Mouse (Mus musculus): ENCODE results near the gene Ndufb3.
"Not testable (repeated sequence)": the region's sequence is repeated elsewhere in the genome, so short reads cannot be mapped to it uniquely, and the experiment has no call there.

The Ndufb3 gene

GRCm38 (mm10) chr1:58586171-58586997 is at the start of gene Ndufb3, which contains the start of gene Fam126b:
TSS of gene Ndufb3 (plus strand) at chr1:58586384.
TSS of gene Fam126b (minus strand) at chr1:58586323.
- peak; percentile 89 for DNase-seq (ENCODE audit: low spot score)

DNA sequence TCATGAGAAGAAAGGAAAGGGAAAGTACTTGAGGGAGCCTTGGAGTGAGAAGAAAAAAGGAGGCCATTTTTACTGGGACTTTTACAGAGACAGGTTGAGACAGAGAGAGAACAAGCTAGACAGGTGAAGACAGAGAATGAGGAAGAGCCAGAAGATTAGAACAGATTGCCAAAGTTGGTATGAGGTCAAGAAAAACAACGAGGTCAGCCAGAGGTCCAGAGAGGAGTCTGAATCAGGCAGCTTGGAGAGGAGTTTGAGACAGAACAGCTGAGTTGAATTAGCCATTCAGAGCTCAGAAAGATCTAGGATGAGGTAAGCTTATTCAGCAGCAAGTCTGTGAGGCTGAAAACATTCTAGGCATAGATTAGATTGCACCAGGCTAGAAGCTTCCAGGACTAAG is 44.8 kb upstream of the Ndufb3 start:
- DNase-seq (ENCODE audit: low spot score): no peak

DNA sequence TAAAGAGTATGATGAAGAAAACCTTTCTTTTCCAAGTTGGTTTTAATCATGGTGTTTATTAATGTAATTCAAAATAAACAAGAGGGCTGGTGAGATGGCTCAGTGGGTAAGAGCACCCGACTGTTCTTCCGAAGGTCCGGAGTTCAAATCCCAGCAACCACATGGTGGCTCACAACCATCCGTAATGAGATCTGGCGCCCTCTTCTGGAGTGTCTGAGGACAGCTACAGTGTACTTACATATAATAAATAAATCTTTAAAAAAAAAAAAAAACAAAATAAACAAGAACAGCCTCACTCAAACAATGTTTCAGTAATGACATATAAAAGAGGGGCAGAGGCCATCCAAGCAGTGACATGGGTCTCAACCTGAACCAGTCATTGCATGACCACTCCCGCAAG is 25.8 kb upstream of the Ndufb3 start:
- not testable (repeated sequence) for DNase-seq (ENCODE audit: low spot score)

DNA sequence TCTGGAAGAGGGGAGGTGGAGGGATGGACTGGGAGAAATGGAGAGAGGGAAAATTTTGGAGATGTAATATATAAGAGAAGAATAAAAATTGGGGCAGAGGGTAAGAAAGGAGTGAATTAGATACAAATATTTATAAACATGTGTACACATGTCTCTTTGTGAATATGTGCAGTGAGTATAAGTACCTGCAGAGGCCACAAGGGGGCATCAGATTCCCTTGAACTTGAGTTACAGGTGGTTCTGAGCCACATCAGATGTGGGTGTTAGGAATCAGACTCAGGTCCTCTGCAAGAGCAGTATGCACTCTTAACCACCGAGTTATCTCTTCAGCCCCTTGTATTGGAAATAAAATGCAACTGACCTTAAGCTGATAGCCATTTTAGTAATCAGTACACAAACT is 23.7 kb upstream of the Ndufb3 start:
- peak; percentile 11 for DNase-seq (ENCODE audit: low spot score)

DNA sequence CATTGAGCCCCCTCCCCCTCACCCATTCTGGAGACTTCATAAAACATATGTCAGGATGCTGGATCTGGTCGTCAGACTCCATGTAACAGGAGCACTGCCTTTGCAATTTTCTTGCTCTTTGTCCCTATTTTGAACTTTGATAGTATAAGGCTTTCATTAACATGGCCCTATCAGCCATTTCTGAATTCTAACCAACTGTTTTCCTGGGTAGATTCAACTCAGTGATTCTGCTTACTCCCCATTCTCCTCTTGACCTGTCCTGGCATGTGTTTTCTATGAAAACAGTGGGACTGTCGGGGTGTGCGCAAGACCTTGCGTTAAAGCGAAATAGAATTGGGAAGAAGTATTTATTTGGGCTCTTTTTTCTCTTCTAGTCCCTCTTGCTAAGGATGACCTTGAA is 21.2 kb upstream of the Ndufb3 start:
- no peak for DNase-seq (ENCODE audit: low spot score)

- DNase-seq (ENCODE audit: low spot score): no peak
Observed at GRCm38 (mm10) chr1:58566621-58567020, 19.6 kb upstream of the Ndufb3 start.

- DNase-seq (ENCODE audit: low spot score): no peak
Observed at GRCm38 (mm10) chr1:58568456-58569130, 17.6 kb upstream of the Ndufb3 start.

DNA sequence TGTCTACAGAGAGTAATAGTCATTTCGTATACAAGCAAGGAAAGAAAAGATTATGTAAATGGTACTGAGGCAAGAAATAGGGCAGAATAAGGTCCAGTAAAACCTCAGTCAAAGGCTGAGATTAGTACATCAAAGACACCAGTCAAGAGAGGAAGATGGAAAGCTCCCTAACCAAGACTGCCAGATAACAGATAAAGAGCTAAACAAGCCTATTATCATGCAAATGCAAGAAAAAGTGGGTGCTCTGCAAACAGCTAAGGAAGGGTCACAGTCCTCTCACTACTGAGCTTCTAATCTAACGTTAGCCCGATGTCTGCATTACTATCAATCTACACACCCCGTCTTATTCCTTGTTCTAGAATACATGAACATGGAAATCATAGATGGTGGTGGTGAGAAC is 15.7 kb upstream of the Ndufb3 start:
- DNase-seq (ENCODE audit: low spot score): no peak

GRCm38 (mm10) chr1:58579179-58579578 is 7.0 kb upstream of the Ndufb3 start:
- no peak for DNase-seq (ENCODE audit: low spot score)

DNA sequence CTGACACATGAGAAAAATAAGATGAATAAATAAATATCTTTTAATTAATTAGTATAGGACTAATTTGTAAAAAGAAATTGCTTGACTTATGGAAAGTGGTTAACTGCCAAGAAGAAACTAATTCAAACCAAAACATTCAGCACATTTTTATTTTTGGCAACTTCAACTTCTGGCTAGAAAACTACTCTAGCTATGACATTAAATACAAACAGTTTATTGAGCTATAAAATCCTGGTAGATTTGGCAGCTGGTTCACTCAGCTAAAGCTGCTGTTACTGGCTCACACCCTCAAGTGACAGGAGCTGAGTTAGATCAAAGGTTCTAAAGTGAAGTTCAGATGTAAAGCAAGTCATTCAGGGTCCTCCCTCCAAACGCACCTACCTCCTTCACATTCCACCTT is 3.6 kb upstream of the Ndufb3 start:
- DNase-seq (ENCODE audit: low spot score): no peak

- peak; percentile 26 for DNase-seq (ENCODE audit: low spot score)
Observed at GRCm38 (mm10) chr1:58584271-58584670, 1.9 kb upstream of the Ndufb3 start.

- DNase-seq (ENCODE audit: low spot score): peak; percentile 22
Observed at GRCm38 (mm10) chr1:58585373-58586170, 612 bp upstream of the Ndufb3 start.

DNA sequence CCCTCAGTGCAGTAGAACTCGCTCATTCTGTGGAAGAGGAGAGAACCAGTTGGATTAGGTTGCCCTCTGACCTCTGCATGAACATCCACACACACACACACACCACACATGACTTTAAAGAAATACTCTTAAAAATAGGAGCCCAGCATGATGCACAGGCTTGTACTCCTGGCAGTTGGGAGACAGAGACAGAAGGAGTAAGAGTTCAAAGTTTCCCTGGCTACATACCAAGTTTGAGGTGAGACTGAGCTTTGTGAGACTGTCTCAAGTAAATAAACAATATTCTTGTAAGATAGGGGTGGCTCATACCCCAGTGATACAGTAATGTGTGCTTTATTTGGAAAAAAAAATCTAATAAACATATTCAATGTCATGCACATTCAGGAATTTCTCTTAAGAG is 1.3 kb downstream of the Ndufb3 start:
- DNase-seq (ENCODE audit: low spot score): no peak

DNA sequence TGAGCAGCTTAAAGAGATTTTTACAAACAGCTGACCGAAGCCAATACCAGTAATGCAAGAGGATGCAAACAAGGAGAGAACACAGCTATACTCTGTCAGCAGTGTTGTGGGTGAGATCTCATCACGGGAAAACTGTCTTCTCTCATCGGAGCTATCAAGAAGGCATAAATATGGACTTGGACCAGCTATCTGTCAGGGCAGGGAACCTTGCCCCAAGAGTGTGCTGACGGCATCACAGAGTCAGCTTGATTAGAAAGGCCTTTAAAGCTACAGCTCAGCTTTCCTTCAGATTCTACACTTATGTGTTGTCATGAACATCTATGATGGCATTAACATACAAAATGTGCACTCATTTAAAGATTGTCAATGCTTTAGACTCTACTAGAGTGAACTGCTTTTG is 16.5 kb downstream of the Ndufb3 start:
- no peak for DNase-seq (ENCODE audit: low spot score)

DNA sequence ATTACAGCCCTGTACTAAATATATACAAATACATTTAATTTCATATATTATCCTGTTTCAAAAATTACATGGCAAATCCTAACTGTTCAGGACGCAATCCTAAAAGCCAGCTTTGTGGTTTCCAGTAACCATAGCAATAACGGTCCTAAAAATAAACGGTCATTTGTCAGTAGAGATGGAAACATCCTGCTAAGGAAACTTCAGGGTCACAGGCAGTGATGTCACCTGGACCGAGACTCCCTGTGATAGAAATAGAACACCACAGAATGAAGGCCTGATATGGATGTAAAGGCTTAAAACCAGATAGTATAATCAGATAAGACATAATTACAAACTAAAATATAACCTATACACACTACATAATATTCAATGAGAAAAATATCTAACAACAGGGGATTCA is 17.6 kb downstream of the Ndufb3 start:
- DNase-seq (ENCODE audit: low spot score): no peak

DNA sequence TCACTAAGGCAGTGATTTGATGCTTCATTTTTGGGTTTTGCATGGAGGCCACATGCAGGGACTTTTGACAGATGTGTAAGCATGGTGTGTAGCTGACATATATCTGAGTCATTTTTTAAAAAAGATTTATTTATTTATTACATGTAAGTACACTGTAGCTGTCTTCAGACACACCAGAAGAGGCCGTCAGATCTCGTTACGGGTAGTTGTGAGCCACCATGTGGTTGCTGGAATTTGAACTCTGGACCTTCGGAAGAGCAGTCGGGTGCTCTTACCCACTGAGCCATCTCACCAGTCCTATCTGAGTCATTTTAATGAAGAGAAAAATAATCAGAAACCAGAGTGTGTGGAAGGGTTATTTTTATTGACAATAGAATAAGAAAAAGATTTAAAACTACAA is 23.4 kb downstream of the Ndufb3 start:
- DNase-seq (ENCODE audit: low spot score): not testable (repeated sequence)

GRCm38 (mm10) chr1:58610166-58610565 is 24.0 kb downstream of the Ndufb3 start:
- no peak for DNase-seq (ENCODE audit: low spot score)

GRCm38 (mm10) chr1:58610611-58611010 is 24.4 kb downstream of the Ndufb3 start:
- DNase-seq (ENCODE audit: low spot score): no peak

GRCm38 (mm10) chr1:58613786-58614185 is 27.6 kb downstream of the Ndufb3 start:
- DNase-seq (ENCODE audit: low spot score): peak; percentile 44

DNA sequence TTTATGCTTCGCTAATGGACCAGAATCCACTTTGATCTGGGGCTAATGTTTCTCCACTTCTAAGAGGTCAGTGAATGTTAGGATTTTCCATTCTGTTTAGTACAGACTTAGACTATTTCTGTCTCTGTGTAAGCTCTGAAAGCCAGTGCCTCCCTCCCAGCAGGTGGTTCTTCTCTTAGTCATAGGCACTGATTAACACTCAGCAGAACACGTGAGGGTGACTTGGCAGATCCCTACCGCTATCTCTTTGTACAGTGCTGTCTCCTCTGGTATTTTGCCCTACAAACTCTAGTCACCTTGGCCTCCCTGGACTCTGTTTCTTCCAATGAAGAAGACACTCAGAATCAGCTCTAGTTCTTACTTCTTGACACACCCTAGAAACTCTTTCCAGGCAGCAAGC is 28.2 kb downstream of the Ndufb3 start:
- DNase-seq (ENCODE audit: low spot score): peak; percentile 48

- no peak for DNase-seq (ENCODE audit: low spot score)
Observed at GRCm38 (mm10) chr1:58615146-58615545, 29.0 kb downstream of the Ndufb3 start.

GRCm38 (mm10) chr1:58616176-58616575 is 30.0 kb downstream of the Ndufb3 start:
- no peak for DNase-seq (ENCODE audit: low spot score)

- no peak for DNase-seq (ENCODE audit: low spot score)
Observed at GRCm38 (mm10) chr1:58617076-58617475, 30.9 kb downstream of the Ndufb3 start.
